Mouse (Mus musculus) induced T-regulatory cell, adult 2 months (primary cell): ENCODE measurements at regions not wholly inside any gene's neighbourhood (a gene's known extent, or its start where the extent isn't known, plus 50 kb on each side); places are given as distances from the start of the nearest gene placed in this dataset.

Experiments used
- DNase-seq: peaks from one replicate; pipeline ENCODE4 v3.0.0-alpha.2; 2012; ENCODE audit warnings: low read depth

- no peak for DNase-seq
Observed at GRCm38 (mm10) chr3:41296152-41296809, 213.4 kb upstream of the Pgrmc2 start.

- DNase-seq: no peak
Observed at GRCm38 (mm10) chr3:41295150-41295549, 212.3 kb upstream of the Pgrmc2 start.

DNA sequence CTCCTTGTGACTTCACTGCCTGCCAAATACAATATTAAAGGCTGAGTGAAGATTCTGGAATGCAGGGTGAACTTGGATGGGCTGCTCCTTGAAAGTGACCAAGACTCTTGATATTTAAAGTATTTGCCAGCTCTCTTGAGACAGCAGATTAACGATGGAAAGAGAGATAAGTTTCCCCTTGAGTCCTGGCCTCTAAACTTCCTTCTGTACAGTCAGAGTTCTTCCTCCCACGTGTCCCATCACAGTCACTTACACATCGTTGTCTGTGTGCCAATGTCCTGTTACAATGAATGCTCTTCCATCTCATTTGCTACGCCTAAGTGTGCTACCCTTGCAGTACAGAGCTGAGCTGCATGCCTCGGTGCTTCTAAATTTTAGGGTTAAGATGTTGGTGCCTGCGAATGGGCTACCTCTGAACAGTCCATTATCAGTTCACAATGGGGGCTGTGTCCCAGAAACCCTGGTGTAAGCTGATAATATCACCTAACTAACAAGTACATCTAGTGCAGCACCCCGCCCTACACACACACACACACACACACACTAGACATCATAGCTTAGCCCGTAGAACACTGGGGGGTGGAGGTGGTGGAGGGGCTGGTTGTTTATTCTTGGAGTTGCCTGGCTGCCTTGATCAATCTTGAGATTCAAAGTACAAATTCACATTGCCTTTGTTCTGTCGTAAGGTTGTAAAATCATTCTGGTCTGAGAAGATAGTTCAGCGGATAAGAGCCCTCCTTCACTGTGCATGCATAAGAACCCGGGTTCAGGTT, 207.9 kb upstream of the Pgrmc2 start:
- no peak for DNase-seq

- DNase-seq: no peak
Observed at GRCm38 (mm10) chr3:41288735-41289134, 205.9 kb upstream of the Pgrmc2 start.

DNA sequence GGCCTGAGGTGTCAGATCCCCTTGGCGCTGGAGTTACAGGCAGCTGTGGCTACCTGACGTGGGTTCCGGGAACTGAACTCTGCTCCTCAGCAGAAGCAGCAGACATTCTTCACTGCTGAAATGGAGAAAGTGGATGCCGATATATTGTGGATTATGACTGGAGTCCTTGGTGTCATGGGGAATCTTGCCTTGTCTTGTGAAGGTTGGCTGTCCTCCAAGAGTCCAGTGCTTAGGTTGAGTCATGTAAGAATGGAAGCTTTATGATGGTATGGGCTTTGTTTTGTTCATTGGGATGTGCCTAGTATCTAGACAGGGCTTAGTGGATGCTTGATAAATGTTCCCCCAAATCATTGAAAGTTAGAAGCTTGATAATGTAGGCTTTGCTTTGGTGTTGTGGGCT, 205.2 kb upstream of the Pgrmc2 start:
- DNase-seq: no peak

DNA sequence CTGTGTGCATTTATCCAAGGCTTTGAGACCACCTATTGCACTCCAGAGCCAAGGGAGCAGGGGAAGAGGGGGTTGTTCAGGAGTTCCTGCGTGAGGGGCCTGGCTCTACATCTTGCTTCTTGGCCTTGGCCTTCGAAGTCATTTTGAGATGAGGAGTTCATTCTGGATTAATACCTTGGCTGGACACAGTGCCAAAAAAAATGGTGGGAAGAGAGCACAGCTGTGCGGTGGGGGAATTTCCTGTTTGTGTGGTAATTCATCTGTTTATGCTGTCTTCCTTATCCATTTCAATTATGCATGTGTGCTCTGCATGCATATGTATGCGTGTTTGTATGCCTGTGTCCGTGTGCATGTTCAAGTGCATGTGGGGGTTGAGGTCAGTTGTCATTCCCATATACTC, 202.5 kb upstream of the Pgrmc2 start:
- DNase-seq: no peak

GRCm38 (mm10) chr3:41284897-41285296, 202.1 kb upstream of the Pgrmc2 start:
- no peak for DNase-seq

GRCm38 (mm10) chr3:41282431-41283037, 199.7 kb upstream of the Pgrmc2 start:
- DNase-seq: no peak

GRCm38 (mm10) chr3:41276096-41276495, 193.2 kb upstream of the Pgrmc2 start:
- no peak for DNase-seq

DNA sequence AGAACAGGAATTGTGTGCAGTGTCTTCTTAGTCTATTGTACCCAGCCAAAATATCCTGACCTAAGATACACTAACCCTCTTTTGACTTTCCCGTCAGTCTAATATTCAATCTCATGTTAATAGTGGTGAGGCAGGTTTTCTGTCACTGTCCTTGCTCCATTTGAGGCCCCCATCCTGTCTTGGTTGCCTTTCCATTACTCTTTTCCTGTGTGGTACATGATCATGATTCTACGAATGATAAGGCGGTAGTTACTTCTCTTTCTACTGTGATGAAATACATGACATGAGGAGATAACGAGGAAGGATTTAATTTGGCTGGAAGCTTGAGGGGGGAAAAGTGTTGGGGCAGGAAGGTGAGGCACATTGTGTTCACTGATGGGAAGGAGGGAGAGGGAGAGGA, 185.7 kb upstream of the Pgrmc2 start:
- no peak for DNase-seq

GRCm38 (mm10) chr3:41266216-41266615, 183.4 kb upstream of the Pgrmc2 start:
- DNase-seq: no peak

DNA sequence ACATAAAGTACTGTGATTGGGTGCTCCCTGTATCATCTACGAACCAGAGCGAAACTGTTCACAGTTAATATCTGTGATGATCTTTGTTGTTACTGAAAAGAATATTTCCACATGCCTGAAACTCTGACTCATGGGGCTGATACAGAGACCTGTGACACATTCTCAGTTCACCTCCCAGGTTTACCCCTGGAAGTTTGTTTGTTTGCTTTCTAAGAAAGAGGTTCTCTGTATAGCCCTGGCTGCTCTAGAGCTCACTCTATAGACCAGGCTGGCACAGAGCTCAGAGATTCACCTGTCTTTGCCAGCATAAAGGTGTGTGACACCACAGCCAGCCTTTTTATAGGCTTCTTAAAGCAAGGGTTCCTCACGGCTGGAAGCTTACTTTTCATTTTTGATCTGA, 182.6 kb upstream of the Pgrmc2 start:
- DNase-seq: no peak

- no peak for DNase-seq
Observed at GRCm38 (mm10) chr3:41258291-41258690, 175.4 kb upstream of the Pgrmc2 start.

GRCm38 (mm10) chr3:41244960-41245359, 162.1 kb upstream of the Pgrmc2 start:
- no peak for DNase-seq

- no peak for DNase-seq
Observed at GRCm38 (mm10) chr3:41241856-41242552, 159.2 kb upstream of the Pgrmc2 start.

- no peak for DNase-seq
Observed at GRCm38 (mm10) chr3:41239801-41240200, 157.0 kb upstream of the Pgrmc2 start.

DNA sequence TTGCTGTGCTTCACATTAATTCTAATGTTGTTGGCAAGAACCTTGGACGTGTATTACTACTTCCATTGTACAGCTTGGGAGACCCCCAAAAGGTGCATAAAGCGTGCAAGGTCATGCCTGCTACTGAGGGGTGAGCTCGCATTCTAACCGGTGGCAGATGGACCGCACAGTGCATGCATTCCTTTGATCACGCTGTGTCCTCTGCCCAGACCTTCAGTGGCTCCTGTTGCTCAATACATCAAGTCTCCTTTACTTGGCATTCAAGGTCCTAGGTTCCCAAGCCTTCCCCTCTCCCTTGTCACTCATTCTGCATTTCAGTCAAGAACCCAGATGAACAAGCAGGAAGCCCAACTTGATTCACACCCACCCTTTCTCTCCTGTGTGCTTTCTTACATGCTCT, 156.4 kb upstream of the Pgrmc2 start:
- no peak for DNase-seq

DNA sequence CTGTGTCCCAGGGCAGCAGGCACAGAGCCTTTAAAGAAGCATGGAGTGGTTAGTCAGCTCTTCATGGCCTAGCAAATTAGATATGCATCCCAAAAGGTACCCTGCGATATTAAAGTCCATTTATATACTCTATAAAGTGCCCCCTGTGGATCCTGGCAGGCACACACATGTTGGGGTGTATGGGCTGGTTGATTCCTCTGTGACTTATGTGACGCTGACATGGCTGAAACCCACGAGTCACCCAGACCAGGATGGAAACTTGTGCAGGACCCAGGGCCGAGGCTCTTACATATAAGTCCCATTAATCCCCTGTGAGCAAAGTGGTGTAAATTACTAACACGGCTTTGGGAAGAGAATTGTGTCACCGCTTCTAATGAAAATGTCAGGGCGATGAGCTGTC, 155.2 kb upstream of the Pgrmc2 start:
- no peak for DNase-seq

- no peak for DNase-seq
Observed at GRCm38 (mm10) chr3:41235610-41236009, 152.8 kb upstream of the Pgrmc2 start.

- DNase-seq: no peak
Observed at GRCm38 (mm10) chr3:41234994-41235393, 152.1 kb upstream of the Pgrmc2 start.

DNA sequence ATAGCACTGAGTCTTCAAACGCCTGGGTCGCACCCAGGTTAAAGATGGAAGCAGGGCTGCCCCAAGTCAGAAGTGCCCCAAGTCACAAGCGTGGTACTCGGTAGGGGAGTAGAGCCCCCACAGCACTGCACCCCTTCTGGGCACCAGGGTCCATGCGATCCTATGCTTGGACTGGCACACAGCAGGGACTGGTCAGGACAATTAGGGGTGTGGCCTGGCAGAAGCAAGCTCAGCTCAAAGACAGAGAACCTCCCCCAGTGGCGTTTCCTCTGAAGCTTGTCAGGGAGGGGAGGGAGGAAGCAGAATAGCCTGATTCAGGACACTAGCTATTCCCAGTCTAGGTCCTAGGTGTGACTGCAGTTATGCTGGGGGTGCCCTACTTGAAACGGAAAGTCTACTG, 151.3 kb upstream of the Pgrmc2 start:
- no peak for DNase-seq

GRCm38 (mm10) chr3:41233439-41233838, 150.6 kb upstream of the Pgrmc2 start:
- no peak for DNase-seq

DNA sequence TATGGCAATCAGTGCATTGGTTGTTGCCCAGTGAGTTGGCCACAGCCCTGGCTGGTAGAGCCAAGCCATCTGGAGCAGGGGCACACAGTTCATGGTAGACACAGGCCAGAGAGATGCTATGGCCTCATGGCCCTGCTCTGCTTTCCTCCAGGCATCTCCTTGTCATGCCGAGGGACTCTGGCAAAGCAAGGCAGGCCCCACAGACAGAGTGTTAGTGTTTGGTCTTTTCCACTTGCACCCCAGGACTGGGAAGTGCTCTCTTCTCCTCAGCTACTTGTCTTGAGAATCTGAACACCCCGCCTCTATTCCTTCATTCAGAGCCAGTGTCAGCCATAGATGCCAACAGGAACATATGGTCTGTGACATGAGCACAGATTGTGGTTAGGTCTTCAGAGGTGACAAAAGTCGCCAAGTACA, 148.1 kb upstream of the Pgrmc2 start:
- no peak for DNase-seq
